Mouse (Mus musculus) adrenal gland, adult 2 months (tissue): ENCODE measurements around the gene Atad3a. TPM values are rescaled to one million over a fixed set of nuclear protein-coding genes. Genes with fewer than 3 reads are reported as not detected.
A peak's percentile ranks its signal among the peaks of the same experiment; 100 is the strongest.

Experiments
- DNase-seq: peaks from one replicate; pipeline ENCODE4 v3.0.0; 2021
- polyA plus RNA-seq: library from polyadenylated mRNA; depleted of rRNA; stranded (reverse); fragments of >200 nt; gene quantifications from 2 replicates; pipeline ENCODE4 v1.2.3, GENCODE M21; 2012
- total RNA-seq, 2 experiments: library from RNA; stranded (reverse); gene quantifications; 2 replicates each; pipeline ENCODE4 v1.2.3; 2021

Atad3a gene
- total and polyA plus RNA-seq, 3 experiments = 71.4 to 226 (median 90.7) TPM

- no peak for DNase-seq
Measured at GRCm38 (mm10) chr4:155739152-155739551, 21.7 kb downstream of the Atad3a start.

DNA sequence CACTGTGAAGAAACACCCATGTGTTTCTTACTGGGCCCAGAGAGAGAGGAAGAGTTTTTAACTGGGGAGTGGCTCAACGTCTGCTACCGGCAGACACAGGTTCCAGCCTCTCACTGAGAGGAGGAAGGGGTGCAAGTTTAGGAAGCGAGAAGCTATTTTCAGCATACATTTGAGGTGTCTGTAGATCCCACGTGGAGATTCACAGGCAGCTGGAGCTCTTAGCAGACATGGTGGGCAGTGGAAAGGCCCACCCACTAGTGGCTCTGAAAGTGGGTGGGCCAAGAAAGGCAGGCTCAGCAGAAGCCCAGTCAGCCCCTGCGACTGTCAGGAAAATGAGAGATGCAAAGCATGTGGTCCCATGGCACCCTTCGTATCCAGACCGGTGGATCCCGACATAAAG lies 22.6 kb downstream of the Atad3a start:
- no peak for DNase-seq

DNA sequence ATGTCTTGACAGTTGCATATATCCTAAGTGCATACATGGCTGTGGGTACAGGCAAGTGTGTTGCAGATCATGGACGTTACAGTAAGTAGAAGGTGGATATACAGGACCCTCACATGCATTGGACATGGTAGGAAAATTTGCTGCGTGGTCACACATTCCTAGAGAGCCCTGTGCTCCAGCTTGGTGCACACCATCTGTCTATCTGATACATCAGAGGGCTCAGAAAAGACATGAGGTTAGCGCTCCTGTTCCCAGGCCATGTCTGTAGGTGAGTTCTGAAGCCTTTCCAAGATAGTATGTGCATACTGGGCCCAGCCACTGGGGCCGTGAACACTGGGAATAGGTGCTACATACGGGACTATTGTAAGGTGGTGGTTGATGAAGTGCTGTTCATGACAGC lies 24.5 kb downstream of the Atad3a start:
- DNase-seq = no peak

DNA sequence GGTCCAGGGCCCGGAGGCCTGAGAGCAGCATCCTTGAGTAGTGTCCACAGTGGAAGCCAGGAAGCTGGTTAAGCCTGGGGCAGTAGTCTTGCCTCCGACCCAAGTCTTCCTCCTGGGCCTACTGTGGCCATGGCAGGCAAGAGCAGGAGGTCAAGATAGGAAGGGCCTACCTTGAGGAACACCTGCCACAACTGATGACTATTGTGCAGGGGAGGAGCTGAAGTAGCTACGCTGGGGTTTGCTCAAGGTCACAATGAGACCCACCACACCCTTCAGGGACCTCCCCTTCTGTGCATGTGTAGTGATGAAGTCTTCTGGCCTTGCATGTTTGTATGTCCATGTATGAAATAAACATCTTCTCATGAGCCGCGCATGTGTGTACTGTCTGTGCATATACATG lies 25.1 kb downstream of the Atad3a start:
- no peak for DNase-seq

DNA sequence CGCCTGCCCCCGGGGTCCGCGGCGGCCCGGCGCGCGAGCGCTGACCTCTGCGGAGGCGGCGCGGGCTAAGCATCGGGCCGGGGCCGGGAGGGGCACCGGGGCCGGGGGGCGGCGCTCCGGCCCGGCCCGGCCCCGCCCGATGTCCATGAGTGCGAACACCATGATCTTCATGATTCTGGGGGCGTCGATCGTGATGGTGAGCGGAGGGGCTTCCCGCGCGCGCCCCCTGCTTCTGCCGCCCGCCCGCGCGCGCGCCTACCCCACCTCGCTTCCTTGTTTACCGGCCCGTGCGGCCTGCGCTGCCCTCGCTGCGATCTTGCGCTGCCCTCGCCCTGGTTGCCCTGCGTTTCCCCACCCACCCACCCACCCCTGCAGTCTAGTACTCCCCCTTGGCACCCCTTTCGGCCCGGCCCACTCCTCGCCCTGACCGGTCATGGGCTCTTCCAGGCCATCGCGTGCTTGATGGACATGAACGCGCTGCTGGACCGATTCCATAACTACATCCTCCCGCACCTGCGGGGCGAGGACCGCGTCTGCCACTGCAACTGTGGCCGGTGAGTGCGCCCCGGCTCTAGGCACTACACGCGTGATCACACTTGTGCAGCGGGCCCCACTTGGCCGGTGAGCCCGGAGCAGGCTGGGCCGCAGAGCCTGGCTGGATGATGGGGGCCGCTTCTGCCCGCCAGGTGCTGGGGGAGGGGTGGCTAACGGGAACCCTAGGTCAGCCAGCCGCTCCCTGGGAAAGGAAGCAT lies 25.8 kb downstream of the Atad3a start:
- peak; percentile 55 for DNase-seq

GRCm38 (mm10) chr4:155734350-155734941 lies 26.4 kb downstream of the Atad3a start, which contains the start of gene Tmem240:
Gene Tmem240, plus strand, starts transcription at chr4:155734800.
- peak; percentile 96 for DNase-seq

DNA sequence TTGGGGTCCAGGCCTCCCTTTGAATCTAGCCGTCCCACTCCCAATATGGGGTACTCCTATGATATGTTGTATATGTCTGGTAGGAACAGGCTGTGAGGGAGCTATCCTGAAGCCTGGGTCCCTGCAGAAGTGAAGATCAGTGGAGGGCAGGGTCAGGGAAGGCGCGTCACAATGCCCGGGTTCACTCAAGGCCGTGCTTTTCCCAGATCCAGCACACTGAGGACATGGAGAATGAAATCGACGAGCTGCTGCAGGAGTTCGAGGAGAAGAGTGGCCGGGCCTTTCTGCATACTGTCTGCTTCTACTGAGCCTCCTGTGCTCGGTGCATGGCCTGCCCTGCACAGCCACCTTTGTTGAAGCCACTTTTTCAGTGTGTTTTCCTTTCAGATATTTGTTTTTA lies 27.6 kb downstream of the Atad3a start:
- DNase-seq = peak; percentile 47

GRCm38 (mm10) chr4:155727993-155728392 lies 32.9 kb downstream of the Atad3a start:
- DNase-seq = no peak

GRCm38 (mm10) chr4:155721668-155722083 lies 39.2 kb downstream of the Atad3a start:
- DNase-seq = peak; percentile 37

DNA sequence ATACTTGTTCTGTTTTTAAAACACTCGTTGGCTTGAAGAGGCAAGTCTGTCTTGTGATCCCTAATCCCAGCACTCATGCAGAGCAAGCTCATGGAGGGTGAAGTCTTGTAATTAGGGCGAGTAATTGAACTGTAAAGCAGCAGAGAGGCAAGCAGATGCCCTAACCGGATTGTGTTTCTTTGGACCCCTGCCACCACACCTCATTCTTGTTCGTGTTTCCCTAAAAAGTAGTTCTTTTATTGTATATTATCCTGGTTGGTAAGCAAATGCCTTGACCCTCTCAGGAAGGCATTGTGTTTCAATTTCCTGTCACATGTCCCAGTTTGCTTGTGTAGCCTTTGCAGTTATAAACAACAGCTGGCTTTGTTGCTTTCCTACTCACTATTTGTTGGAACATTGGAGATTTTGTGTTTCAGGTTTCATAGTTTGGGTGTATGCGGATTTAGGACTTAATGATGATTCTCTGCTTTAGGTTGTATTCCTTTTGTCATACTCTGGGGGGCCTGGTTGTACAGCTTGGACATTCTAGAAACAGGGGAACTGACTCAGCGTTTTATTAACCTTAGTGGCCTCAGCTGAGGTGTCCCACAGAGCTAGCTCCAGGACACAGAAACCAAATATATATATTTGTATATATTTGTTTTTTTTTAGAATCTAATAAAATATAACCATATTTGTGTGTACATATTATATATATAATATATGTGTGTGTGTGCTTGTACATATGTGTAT lies 50.2 kb downstream of the Atad3a start:
- no peak for DNase-seq

DNA sequence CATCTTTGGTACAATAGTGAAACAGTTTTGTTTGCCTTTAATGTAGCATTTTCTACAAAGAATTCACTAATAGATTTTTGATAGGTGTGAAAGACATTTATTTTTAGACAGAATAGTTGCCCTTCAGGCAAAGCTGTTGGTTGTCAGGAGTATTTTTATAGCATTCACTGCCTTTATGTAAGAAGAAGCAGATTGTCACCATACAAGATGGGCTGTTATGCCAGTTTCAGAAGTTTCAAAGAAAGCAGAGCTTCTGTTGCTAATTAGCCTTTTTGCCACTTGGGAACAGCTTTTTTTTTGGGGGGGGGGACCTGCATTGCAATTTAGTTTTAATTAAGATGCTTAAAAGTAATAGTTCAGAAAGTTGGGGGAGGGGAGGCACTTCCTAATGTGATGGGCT lies 51.9 kb downstream of the Atad3a start:
- no peak for DNase-seq

- no peak for DNase-seq
Measured at GRCm38 (mm10) chr4:155708582-155708981, 52.3 kb downstream of the Atad3a start.

GRCm38 (mm10) chr4:155705592-155705929 lies 55.3 kb downstream of the Atad3a start:
- no peak for DNase-seq

DNA sequence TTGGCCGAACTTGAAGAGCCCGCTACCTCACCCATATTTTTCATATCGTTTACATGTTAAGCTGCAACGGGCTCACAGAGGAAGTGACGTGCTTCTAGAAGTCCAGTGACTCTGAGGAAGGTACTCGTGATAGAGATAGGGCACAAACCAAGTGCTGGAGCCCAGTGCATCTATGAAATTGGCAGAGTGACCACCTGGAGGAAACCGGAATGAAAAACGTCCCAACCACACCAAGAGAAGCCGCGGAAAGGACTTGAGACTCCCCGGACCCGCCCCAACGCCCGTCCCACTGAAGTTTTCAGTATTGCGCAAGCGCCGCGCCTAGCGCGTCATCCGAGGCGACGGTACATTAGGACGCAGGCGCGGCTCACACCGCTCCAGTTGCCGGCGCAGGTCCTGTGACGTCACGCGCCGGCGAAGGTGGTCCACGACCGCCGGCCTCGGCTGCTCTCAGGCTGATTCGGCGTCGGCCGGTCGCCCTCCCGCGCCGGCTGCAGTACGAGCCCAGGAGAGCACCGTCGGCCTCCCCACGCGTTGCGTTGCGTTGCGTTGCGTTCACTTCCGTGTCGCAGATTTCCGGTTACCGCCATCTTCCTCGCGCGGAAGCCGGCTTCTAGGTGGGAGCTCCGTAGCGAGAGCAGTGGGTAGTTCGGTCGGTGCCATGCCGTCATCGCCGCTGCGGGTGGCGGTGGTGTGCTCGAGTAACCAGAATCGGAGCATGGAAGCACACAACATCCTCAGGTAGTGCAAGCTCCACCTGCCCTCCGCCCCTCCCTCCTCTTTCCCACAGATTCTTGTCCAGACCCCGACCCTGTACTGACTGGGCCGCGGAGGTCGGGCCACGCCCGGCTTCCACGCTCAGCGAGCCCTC lies 55.9 kb downstream of the Atad3a start, which contains the start of gene Ssu72:
Gene Ssu72, plus strand, starts transcription at position 80 of the 871 bp plus-strand sequence.
- DNase-seq = peak; percentile 96

DNA sequence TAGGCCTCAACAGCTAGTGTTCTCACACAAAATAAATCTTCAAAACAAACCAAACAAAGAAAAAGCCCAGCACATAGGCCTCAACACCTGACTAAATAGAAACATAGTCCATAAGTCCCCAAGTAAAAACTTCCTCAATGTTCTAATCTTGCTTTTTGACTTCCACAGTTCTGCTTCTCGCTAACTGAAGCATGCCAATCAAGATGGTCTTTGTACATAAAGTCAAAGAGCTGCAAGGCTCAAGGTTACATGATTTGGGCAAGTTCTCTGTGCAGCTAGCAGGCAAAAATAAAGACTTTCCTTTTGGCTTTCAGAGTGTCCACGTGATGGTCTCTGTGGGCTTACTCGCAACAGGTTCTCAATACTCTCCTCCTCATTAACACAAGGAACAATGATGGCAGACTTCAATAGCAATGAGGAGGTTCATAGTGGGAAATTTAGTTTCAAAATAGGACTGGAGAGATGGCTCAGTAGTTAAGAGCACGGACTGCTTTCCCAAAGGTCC lies 57.4 kb downstream of the Atad3a start:
- DNase-seq = no peak

DNA sequence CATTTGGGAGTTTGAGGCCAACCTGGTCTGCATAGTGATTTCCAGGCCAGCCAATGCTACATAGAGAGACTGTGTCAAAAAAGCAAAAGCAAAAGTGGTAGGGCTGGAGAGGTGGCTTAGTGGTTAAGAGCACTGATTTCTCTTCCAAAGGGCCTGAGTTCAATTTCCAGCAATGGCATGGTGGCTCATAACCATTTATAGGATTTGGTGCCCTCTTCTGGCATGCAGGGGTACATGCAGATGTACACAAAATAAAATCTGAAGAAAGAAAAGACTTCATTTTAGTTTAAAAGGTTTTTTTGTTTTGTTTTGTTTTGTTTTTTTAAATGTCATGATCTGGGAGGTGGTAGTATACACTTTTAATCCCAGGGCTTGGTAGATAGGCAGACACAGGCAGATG lies 60.5 kb downstream of the Atad3a start:
- DNase-seq = no peak

GRCm38 (mm10) chr4:155696261-155697255 lies 64.3 kb downstream of the Atad3a start:
- DNase-seq = peak; percentile 80

DNA sequence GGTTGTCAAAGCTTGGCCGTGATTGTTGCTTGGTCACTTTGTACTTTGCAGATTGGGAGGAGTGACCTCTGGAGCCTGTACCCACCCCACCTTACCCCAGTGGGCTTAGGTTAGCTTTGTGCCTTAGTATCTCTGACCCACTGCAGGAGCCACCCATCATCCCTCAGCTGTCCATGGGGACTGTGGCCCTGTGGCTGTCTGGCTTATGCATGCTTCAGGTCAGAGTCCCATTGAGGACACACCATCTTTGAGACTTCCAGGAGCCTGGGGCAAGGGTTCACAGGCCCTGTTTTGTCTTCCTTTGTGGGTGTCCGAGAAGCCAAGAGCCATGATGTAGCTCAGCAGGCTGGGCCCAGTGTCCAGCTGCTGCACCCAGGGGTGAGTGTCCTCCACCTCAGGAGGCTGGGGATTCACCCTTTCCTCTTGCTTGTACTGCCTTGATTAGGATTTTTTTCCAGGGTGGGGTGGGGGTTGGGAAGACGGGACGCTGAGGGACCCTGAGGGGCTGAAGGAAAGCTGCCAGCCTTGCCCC lies 65.3 kb downstream of the Atad3a start:
- peak; percentile 32 for DNase-seq

- peak; percentile 85 for DNase-seq
Measured at GRCm38 (mm10) chr4:155694482-155695401, 66.2 kb downstream of the Atad3a start.
